Mouse (Mus musculus): ENCODE measurements around the gene Akap6. TPM values are rescaled to one million over a fixed set of nuclear protein-coding genes. Genes with fewer than 3 reads are reported as not detected.

Akap6 gene
- total RNA-seq, 2 experiments from 2014 or later = 8.4 to 9.2 TPM

DNA sequence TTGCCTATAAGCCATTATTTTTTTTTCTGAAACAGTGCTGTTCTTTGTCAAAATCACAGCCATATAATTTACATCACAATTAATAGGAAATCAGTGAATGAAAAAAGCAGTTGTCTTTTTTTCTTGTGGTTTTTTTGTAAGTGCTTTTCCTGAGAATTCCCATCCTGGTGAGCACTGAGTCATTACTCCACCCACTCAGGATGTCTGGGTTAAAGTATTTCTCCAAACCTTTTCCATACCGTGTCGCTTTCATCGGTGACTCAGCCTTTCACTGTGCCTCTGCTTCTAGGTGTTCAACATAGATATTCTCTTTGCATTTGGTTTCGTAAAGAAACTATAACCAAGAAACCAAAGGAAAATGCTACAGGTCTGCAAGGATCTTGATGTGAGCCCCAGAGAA lies 328.1 kb downstream of the Akap6 start:
- no peak for DNase-seq (ENCODE audit: low spot score in 2 of 2)

- DNase-seq (ENCODE audit: low spot score in 2 of 2) = no peak
Observed at GRCm38 (mm10) chr12:53028926-53029325, 329.7 kb downstream of the Akap6 start.

DNA sequence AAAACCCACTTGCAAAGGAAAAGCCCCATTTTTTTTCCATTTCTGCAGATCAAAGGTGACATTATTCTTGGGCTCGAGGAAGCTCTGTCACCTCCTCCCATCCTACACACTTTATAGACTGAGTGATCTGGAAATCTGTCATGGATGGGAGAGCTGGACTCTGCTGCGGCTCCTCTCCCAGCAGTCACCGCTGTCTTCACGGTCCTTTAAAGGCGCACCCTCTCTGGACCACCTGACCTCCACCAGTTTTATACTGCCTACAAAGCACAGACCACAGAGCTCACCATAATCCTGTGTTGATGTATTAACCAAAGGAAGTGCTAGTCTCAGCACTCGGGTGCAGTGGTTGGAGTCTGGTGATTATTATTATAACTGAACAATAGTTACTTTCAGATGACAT lies 330.7 kb downstream of the Akap6 start:
- DNase-seq (ENCODE audit: low spot score in 2 of 2) = no peak

DNA sequence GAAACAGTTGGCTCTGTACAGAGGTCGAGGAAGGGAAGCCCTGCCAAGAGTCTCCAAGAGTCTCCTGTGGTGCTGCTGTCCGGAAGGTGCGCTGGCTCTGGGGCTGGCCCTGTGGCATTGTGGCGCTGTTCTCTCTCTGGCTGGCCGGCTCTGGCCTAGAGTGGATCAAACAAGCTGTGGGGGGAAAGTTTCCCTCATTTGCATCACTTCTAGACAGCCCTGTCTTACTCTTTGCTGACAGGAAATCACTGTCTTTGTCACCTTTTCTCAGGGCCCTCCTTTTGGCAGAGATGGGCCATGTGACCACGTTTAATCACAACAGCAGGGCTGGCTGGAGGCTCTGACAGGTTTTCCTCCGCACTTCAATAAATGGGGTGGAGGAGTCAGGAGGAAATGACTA lies 333.6 kb downstream of the Akap6 start:
- DNase-seq (ENCODE audit: low spot score in 2 of 2) = no peak

- DNase-seq (ENCODE audit: low spot score in 2 of 2) = no peak
Observed at GRCm38 (mm10) chr12:53033404-53033913, 334.3 kb downstream of the Akap6 start.

GRCm38 (mm10) chr12:53040634-53041033 lies 341.5 kb downstream of the Akap6 start:
- DNase-seq (ENCODE audit: low spot score in 2 of 2) = no peak

DNA sequence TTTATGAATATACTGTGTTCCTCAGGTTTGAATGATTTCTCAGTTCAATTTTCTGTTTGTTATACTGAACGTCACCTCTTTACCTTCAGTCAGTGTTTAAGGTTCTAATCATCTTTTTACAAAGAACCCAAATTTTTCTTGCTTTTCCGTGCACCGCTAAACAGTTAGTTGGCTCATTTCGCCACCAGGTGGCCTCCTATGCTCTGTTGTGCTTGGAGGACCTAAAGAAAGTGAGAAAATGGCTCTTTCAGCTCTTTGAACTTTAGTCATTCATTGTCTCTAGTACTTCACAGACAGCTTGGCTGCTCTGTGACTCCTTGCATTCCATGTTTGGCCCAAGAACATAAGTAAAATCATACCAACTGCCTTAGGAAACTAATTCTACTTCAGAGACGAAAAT lies 343.6 kb downstream of the Akap6 start:
- no peak for DNase-seq (ENCODE audit: low spot score in 2 of 2)

GRCm38 (mm10) chr12:53057606-53058005 lies 358.4 kb downstream of the Akap6 start:
- no peak for DNase-seq (ENCODE audit: low spot score in 2 of 2)

DNA sequence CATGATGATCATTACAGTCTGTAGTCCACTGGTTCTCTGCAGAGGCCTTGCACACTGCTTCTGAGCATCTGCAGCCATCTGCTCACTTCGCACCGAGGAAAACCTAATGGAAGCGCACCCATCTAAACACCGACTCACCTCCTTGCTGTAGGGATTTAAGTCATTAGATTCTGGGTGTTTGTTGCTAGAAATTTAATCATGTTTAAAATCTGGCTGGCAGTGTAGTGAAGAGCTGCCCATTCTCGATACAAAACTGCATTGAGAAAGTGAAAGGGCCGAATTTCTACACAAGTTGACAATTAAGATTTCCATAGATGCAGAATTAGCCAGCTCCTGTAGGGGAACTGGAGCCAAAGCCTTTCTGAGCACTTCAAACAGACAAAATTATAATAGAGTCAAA lies 361.7 kb downstream of the Akap6 start:
- no peak for DNase-seq (ENCODE audit: low spot score in 2 of 2)

DNA sequence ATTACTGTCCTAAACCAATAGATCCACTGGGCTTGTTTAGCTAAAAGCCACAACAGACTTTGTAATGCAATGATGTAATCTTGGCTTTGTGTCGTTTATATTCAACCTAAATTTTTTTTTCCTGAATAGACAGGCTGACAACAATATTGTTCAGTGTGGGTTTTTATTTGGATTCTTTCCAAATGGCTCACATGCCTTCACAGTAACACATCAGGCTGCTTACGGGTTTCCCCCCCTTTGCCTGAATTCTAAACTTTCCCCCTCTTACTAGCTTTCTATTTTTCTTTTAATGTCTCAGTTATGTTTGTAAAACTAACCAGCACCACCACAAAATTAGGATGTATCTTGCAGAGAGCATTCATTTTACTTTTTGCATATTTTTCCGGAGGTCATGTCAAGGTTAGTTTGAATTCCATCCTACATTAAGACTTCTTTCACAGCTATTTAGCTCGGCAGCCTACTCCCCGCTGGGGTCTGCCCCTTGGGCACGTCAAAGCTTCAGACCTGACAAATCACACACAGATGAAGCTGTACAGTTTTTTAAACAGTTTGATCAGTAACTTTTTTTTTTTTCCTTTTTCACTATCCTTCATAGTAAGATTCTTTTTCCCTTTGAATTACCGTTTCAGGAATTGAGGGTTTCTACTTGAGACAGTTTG lies 362.4 kb downstream of the Akap6 start:
- DNase-seq (ENCODE audit: low spot score in 2 of 2) = no peak

DNA sequence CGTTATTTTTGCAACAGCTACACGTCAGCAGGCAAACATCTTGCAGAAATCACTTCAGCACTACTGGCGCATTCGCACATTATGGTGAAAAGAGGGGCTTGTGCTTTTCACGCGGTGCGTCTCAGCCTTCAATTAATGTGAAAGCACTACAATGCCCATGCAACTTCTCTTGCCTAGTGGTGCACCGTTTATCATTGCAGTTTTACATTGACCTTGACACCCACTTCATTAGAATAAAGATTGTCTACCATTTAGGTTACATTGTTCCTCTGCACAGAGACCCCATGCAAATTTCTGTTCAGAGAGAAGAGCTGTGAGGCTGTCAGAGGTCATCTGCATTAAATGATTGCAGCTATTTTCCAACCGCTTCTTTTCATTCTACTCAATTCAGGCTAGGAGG lies 363.8 kb downstream of the Akap6 start:
- DNase-seq (ENCODE audit: low spot score in 2 of 2) = no peak

DNA sequence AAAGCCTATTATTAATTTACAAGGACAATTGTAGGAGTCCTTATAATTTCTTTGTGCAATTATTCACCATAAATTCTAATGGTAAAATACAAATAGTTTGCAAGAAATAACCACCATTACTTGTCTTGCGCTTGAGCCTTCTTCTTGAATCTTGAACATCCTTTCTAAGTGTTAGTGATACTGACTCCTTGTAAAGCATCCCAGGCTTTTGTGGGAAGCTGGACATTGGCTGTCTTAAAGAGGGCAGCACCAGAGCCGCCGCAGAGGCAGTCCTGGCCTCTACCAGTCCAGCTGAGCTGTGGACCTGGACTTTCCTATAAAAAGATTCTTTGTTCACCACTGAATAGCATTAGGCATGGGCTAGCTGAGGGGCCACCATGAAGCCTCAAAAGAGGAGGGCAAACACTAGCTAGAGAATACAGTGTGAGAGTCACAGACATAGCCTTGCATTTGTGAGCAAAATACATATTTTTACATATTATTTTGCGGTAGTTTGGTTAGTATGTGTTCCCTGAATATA lies 365.1 kb downstream of the Akap6 start:
- no peak for DNase-seq (ENCODE audit: low spot score in 2 of 2)

- DNase-seq (ENCODE audit: low spot score in 2 of 2) = no peak
Observed at GRCm38 (mm10) chr12:53065031-53065785, 366.0 kb downstream of the Akap6 start.

- DNase-seq (ENCODE audit: low spot score in 2 of 2) = no peak
Observed at GRCm38 (mm10) chr12:53066321-53066720, 367.1 kb downstream of the Akap6 start.

DNA sequence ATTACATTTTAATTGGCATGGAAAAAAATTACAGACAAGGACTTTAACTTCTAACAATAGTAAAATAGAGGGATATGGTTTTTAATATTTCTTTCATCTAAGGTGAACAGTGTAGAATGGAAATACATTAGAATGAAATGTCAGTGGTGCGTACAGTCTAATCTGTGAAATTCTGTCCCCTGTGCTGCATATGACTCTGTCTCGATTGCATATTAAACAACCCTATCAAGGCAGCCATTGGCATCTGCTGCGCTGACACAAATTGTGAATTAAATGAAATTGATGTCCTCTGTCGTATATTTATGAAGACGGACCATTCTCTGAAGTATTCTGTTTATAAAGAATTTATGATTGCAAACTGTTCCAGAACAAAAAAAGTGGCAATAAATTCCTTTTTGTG lies 371.7 kb downstream of the Akap6 start:
- DNase-seq (ENCODE audit: low spot score in 2 of 2) = no peak

DNA sequence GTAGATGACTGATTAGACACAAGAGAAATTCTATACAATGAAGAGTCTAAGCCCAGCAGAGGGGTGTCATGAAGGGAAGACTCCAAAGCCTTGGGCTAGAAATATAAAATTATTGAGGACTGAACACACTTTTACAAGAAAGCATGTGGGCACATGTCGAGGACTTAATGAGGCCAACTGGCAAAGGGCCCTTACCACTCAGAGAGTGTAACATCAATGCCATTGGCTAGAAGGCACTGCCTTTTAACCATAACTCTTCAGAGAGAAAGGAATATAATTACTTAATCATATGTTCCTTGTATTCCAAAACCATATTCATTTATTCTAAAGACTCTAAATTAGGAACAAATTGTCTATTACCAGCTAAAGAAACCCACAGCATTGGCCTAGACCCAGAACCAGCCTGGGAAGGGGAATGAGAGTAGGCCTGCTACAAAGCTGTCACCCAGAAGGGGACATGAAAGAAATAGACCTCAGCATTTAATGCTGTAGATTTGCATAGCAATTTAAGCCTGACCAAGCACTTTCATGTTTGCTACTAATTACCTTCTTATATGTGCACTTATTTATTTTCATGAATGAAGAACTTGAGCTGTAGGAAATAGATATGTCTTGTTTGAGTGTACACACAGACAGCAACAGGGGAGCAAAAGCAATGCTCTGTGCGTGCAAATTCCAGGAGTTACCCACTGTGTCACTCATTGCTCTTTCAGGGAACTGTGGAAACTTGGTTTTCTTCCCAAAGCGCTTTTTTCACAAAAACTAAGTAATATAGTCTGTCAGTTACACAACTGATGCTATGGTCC lies 377.6 kb downstream of the Akap6 start:
- DNase-seq (ENCODE audit: low spot score in 2 of 2) = no peak

DNA sequence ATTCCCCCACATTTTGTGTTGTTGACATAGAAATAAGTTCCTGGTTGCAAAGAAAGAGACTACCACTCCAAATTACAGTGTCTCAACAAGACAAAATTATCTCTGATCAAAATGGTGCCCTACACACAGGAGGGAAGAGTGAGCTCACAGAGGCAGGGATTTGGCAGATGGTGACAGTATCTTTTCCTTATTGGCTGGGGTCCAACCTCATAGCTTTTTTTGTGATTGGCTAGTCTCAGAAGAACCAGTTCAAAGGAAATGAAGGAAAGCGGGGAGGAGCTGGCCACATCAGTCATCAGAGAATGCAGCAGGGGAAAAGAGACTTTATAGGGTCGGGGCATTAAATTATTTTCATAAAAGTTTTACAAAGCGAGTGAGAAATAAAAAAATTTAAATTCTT lies 386.6 kb downstream of the Akap6 start:
- DNase-seq (ENCODE audit: low spot score in 2 of 2) = no peak

DNA sequence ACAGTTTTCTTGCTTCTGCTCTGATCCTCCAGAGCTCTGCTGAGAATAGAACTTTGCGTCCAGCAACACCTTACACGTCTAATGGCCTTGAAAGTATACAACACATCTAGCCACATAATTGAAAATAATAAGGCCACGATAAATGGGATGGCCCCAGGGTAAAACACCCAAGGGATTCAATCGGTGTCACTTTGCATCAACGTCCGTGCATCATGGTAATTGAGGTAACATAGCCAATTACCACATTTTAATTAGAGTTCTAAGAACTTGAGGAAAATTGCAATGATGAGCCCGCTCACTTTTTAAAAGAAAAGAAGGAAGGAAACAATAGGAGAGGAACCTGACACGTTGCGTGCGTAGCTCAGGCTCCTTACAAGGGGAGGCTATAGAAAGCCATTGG lies 413.1 kb downstream of the Akap6 start:
- no peak for DNase-seq (ENCODE audit: low spot score in 2 of 2)

DNA sequence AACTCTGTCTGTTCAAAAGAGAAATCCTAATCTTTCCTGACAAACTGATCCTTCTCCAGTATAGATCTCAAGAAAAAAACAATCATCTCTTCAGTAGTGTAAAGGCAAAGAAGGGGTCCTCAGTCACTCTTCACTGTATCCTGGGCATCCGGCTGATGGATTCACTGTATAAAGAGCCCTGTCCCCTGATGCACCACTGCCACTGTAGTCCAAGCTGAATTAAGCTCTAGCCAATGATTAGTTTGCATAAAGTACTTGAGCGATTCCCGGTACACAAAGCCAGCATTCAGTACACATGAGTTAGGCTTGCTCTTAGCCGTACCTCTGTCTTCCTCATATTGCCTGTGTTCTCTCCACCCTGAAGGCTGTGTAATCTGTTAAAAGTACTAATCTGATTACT lies 420.2 kb downstream of the Akap6 start:
- DNase-seq (ENCODE audit: low spot score in 2 of 2) = no peak

- DNase-seq (ENCODE audit: low spot score in 2 of 2) = no peak
Observed at GRCm38 (mm10) chr12:53124131-53124530, 424.9 kb downstream of the Akap6 start.

DNA sequence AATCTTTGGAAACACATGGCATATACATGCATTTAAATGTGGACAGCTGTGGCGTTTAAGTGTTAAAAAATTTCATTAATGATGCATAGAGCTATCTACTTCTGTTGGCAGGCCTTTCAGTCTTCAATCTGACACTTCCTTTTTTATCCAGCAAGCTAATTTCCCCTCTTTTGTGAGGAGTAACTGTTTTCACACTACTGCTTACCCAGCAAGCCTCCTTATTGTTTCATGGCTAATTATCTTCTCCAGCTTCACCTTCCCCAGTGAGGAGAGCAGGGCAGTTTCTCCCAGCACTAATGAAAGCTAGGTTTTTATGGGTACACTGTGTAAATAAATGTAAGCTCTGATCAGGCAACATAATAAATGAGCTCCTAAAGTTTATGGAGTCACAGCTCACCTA lies 425.5 kb downstream of the Akap6 start:
- no peak for DNase-seq (ENCODE audit: low spot score in 2 of 2)

DNA sequence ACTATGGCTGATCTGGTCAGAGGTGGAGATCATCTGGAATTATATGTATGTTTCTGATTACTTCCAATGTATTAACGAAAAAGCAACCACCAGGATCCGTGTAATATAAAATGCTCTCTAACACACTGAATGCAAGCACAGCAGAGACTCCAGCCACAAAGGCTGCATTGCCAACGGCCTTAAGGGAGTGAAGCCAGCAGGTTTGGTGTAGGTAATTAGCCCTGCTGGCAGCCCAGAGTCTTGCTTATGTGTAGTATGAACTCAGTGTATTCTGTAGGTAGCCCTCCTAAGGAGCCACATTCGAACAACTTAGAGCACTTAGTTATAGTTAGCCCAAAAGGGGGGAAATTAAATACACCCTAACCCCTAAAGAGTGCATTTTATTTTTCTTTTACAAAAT lies 426.1 kb downstream of the Akap6 start:
- no peak for DNase-seq (ENCODE audit: low spot score in 2 of 2)

Data from adrenal gland, postnatal 4 days (tissue).